Mouse (Mus musculus) cortical plate, adult 2 months (tissue): ENCODE data around the gene Crybb1. TPM values are rescaled to one million over a fixed set of nuclear protein-coding genes. Genes with fewer than 3 reads are reported as not detected.

Source experiments
- H3K27ac ChIP-seq: fragments of 200-500 bp; 2 replicates; pipeline ENCODE4 v1.5.1; 2012; ENCODE audit warnings: low read length, control low read depth, inconsistent platforms; ENCODE audit not compliant: insufficient read depth
- H3K4me1 ChIP-seq: fragments of 200-500 bp; 2 replicates; pipeline ENCODE4 v1.6.1; 2011; ENCODE audit warnings: low read length; ENCODE audit not compliant: control insufficient read depth, insufficient read depth
- H3K4me3 ChIP-seq: fragments of 200-500 bp; 2 replicates; pipeline ENCODE4 v1.5.1; 2011; ENCODE audit warnings: mild to moderate bottlenecking, low read length, control low read depth; ENCODE audit not compliant: insufficient read depth
- CTCF ChIP-seq: fragments of 200-500 bp; IDR thresholded peaks from 2 replicates; pipeline ENCODE4 v1.5.1; 2011; ENCODE audit warnings: mild to moderate bottlenecking, control low read depth, low read length; ENCODE audit not compliant: insufficient read depth; ENCODE audit errors: extremely low read depth
- POLR2A ChIP-seq: fragments of 200-500 bp; IDR thresholded peaks from 2 replicates; pipeline ENCODE4 v1.6.1; 2011; ENCODE audit warnings: mild to moderate bottlenecking, low read length, control low read depth; ENCODE audit not compliant: insufficient read depth; ENCODE audit errors: extremely low read depth
- polyA plus RNA-seq: library from polyadenylated mRNA; depleted of rRNA; stranded (reverse); fragments of >200 nt; gene quantifications from 2 replicates; pipeline ENCODE4 v1.2.3, GENCODE M21; 2012

The Crybb1 gene
- polyA plus RNA-seq, 1 experiment = 7.5 TPM

DNA sequence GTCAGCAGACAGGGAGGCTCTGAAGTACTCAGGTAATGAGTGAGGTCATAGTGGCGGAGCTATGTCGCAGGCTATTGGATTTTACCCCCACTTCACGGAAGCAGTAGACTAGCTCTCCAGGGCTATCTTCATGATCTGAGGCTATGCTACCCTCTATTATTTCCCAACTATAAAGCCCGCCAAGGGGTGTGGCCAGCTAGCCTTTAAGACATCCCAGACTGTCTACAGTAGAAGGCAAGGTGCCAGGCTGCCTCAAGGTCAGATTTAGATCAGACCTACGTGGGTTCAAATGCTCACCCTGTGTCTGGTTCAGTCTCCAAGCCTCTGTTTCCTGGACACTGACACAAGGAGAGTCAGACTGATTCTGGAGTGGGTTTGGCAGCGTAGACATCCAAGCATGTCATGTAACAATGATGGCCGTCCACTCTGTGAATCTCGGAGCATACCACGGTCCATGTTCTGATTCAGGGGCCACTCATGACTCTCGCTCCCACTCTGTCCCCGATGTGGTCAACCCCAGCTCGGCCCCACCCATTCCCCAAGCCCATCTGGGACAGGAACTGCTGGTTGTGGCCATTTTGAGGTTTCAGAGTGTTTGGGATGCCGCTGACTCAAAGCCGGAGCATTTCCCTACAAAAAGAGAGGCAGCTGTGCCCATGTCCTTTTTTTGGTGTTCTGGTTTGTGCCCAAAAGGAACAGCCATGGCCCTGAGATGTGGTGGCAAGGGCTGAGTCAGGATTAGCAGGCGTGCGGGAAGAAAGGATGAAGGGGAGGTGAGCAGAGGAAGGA lies 4.4 kb downstream of the Crybb1 start:
- Histone ChIP-seq H3K4me1 (peaks cover 2% of the 10 kb centered on the region; the same call in 1 of the 2 replicates), H3K4me3 (no peak overlapping the region), H3K27ac (no peak overlapping the region)
- no peak for TF ChIP-seq POLR2A
- no peak for TF ChIP-seq CTCF

GRCm38 (mm10) chr5:112260818-112261217 lies 5.2 kb downstream of the Crybb1 start:
- TF ChIP-seq POLR2A = no peak
- no peak for TF ChIP-seq CTCF
- peaks cover 2% of the 10 kb centered on the region; the same call in 1 of the 2 replicates for H3K4me1 ChIP-seq
- H3K27ac ChIP-seq = no peak overlapping the region
- no peak overlapping the region for H3K4me3 ChIP-seq

DNA sequence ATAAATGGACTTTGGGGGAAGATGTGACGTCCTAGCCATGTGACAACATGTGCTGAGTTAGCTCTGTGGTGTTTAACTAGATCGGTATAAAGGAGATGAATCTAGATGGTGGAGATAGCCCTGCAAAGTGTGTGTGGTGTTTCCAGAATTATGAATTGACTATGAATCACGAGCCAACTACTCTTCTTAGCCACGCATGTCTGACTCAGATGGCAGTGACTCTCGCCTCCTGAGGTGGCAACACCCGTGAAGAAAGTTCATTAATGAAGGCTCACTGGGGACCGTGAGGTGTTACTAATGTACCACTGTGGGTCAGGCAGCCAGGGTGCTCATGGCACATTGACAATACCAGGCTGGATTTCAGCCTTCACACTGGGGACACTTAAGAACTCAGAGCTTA lies 8.5 kb downstream of the Crybb1 start:
- H3K27ac ChIP-seq = no peak overlapping the region
- no peak for TF ChIP-seq POLR2A
- TF ChIP-seq CTCF = no peak
- H3K4me3 ChIP-seq = no peak overlapping the region
- H3K4me1 ChIP-seq = no peaks in the 10 kb centered on the region

- TF ChIP-seq POLR2A = no peak
- TF ChIP-seq CTCF = no peak
- H3K4me1 ChIP-seq = no peaks in the 10 kb centered on the region
- no peak overlapping the region for H3K27ac ChIP-seq
- H3K4me3 ChIP-seq = no peak overlapping the region
Measured at GRCm38 (mm10) chr5:112265110-112265509, 9.5 kb downstream of the Crybb1 start.

- no peak overlapping the region for H3K27ac ChIP-seq
- H3K4me3 ChIP-seq = no peak overlapping the region
- TF ChIP-seq POLR2A (no peak), CTCF (no peak)
- H3K4me1 ChIP-seq = no peaks in the 10 kb centered on the region
Measured at GRCm38 (mm10) chr5:112265515-112265914, 9.9 kb downstream of the Crybb1 start.

DNA sequence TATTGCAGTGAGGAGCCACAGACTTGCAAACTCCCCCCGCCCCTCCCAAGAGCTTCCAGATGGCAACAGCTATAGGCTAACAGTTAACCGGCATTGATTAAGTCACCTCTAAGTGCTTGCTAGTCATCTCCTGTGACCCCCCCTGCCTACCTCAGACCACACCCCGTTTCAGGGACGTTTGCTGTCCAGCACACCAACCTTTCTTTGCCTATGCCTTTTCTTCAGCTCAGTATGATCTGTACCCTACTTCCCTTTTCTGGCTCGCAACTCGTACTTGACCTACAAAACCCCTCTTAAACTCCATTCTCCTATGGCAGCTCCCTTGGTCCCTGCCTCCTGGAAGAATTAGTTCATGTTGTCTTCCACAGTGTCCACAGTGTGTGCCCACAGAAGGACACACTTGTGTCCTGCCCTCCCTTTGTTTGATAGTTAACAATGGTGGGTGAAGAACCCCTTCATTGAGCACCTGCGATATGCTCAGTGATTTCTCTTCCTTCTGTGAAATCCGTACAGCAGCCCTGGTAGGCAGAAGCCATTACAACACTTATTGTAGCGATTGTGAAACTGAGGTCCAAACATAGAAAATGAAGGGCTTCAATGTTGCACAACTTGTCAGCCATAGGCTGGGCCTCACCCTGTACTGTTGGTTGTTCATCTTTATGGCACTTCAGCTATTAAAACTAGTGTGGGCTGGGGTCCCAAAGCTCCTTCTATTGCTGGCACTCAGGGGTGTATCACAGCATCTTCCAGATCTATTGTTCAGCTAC lies 10.6 kb downstream of the Crybb1 start:
- no peak overlapping the region for H3K27ac ChIP-seq
- TF ChIP-seq CTCF = no peak
- no peak for TF ChIP-seq POLR2A
- no peak overlapping the region for H3K4me3 ChIP-seq
- H3K4me1 ChIP-seq = no peaks in the 10 kb centered on the region

DNA sequence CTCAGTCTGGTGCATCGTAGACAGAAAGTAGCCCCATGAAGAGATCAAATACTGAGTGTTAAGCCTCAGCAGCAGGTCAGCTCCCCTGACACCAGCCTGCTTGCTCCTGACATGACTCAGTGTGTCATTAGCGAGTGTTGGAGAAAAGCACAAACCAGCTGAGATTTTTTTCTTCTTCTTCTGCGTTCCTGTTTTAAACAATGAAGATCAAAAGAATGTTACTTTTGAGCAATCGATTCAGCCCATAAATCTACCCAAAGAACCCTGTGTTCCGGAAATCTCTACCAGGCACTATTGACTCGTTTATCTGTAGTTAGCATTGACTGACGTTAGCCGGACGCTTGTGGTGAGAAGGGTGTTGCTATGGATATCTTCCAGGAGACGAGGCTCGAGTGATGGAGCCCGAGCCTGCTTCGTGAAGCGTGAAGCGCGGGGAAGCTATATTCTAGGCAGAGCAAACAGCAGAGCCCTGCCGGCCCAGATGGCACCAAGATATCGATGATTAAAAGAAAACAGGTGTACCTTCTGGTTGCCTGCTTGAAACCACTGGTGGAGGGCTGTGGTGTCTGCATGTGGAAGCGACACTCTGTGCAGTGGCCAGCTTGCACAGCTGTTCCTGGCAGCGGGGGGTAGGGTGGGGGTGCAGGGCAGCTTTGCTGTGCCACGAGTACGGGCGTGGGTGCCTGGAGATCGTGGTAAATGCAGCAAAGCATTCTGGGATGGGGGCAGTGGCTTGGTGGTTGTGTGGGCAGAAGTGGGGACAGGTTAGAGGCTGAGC lies 15.3 kb downstream of the Crybb1 start:
- TF ChIP-seq CTCF (no peak), POLR2A (no peak)
- no peak overlapping the region for H3K4me3 ChIP-seq
- H3K27ac ChIP-seq = no peak overlapping the region
- peaks cover 3% of the 10 kb centered on the region; the same call in 1 of the 2 replicates for H3K4me1 ChIP-seq

GRCm38 (mm10) chr5:112272934-112273333 lies 17.3 kb downstream of the Crybb1 start:
- TF ChIP-seq CTCF (no peak), POLR2A (no peak)
- H3K4me3 ChIP-seq = no peak overlapping the region
- H3K4me1 ChIP-seq = peaks cover 5% of the 10 kb centered on the region
- no peak overlapping the region for H3K27ac ChIP-seq

DNA sequence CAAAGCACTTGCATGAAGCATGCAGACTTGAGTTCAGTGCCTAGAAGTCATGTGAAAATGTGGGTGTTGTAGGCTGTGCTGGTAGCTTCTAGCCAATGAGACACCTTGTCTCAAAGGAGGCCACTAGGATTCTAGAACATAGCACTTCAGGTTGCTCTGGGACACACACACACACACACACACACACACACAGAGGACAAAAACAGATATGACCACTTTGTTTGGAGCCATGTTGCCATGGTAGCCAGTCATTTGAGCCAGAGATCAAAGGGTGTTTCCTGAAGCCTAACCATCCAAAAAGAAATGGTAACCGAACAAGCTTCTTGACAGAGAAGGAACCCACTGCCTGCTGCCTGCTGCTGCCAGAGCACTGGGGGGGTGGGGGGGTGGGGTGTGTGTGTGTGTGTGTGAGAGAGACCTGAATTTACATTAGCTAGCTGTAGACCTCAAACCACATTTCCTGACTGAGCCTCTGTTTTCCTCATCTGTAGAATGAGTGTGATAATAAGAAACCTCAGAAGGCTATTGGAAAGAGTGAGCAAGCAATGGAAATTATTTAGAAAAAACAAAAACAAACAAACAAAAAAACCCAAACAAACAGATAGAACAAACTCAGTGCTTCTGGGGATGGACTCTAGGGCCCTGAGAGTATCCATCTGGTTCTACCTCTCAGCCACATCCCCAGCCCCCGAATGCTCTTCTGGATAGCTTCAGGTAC lies 18.3 kb downstream of the Crybb1 start:
- H3K4me1 ChIP-seq = peaks cover 6% of the 10 kb centered on the region
- TF ChIP-seq POLR2A (no peak), CTCF (no peak)
- H3K4me3 ChIP-seq = no peak overlapping the region

More for the DNA sequence above, 18.3 kb downstream of the Crybb1 start:
- H3K27ac ChIP-seq = no peak overlapping the region
